ENCODE assay signal across 10 mouse cellular contexts in genomic region chr6:30617959-30618590, GRCm38 (mm10). TPM values are rescaled to one million over a fixed set of nuclear protein-coding genes. Genes with fewer than 3 reads are reported as not detected.
DNase-seq lines count a peak whose midpoint lies in the region; ATAC-seq and TF ChIP-seq lines count a peak whose summit lies in the region.
"Had no signal": no experiment of that assay in that cellular context is flagged by ENCODE, and none has a peak within 500 bp of the region (broad histone marks: within the 10 kb centered on the region; RNA-seq: fewer than 3 reads in every experiment).

No protein-coding gene starts in this region.

- H3K36me3 ChIP-seq in forebrain, embryonic 16.5 days (ENCODE audit: control insufficient read depth, insufficient read depth) = no peaks in the 10 kb centered on the region
- H3K36me3 ChIP-seq in midbrain, embryonic 16.5 days (ENCODE audit: control insufficient read depth, insufficient read depth, low read length) = no peaks in the 10 kb centered on the region
- H3K36me3 ChIP-seq: liver, embryonic 13.5 days had no signal

- H3K4me2 ChIP-seq in forebrain, embryonic 16.5 days (ENCODE audit: low read length) = peak overlapping the region; percentile 51
- H3K4me2 ChIP-seq in midbrain, embryonic 16.5 days (ENCODE audit: low read length) = peak overlapping the region; percentile 63
- H3K4me2 ChIP-seq: liver, embryonic 13.5 days had no signal

- peaks cover 41% of the 10 kb centered on the region for H3K4me1 ChIP-seq in forebrain, embryonic 16.5 days (replicated peaks; ENCODE audit: control insufficient read depth, insufficient read depth, low read length)
- peaks cover 32% of the 10 kb centered on the region for H3K4me1 ChIP-seq in midbrain, embryonic 16.5 days (ENCODE audit: control insufficient read depth, insufficient read depth, low read length)

- peak overlapping the region; percentile 48 for H3K27ac ChIP-seq in gastrocnemius, adult 2 months
- H3K27ac ChIP-seq in forebrain, embryonic 16.5 days (ENCODE audit: low read length) = peak overlapping the region; percentile 69
- H3K27ac ChIP-seq in midbrain, embryonic 16.5 days (ENCODE audit: low read length) = peak overlapping the region; percentile 87
- H3K27ac ChIP-seq: liver, embryonic 13.5 days had no signal

- H3K4me3 ChIP-seq in gastrocnemius, adult 2 months = peak overlapping the region; percentile 51
- peak overlapping the region; percentile 37 for H3K4me3 ChIP-seq in forebrain, embryonic 16.5 days (replicated peaks; ENCODE audit: low read length)
- peak overlapping the region; percentile 19 for H3K4me3 ChIP-seq in midbrain, embryonic 16.5 days (ENCODE audit: low read depth, low read length)
- H3K4me3 ChIP-seq: liver, embryonic 13.5 days had no signal

- no peak for DNase-seq in gastrocnemius, adult 2 months
- no peak for DNase-seq in gastrocnemius, postnatal 4 days (ENCODE audit: low spot score in 2 of 2)
- DNase-seq in NIH3T3 (ENCODE audit: low read depth) = peak; percentile 23
- peak; percentile 66 for DNase-seq in layer of hippocampus, postnatal 10 days (ENCODE audit: low spot score in 2 of 2)
- DNase-seq in urinary bladder, adult 2 months (ENCODE audit: low spot score) = no peak
- no peak for DNase-seq in gastrocnemius, postnatal 25 days
- DNase-seq: liver, embryonic 13.5 days had no signal

- intact Hi-C loops in gastrocnemius, adult 2 months (cut with DNase I) = no loop called here

- H3K27me3 ChIP-seq in forebrain, embryonic 16.5 days (replicated peaks; ENCODE audit: control insufficient read depth, insufficient read depth, low read length) = no peaks in the 10 kb centered on the region
- H3K27me3 ChIP-seq in midbrain, embryonic 16.5 days (ENCODE audit: control insufficient read depth, insufficient read depth, low read depth, low read length) = no peaks in the 10 kb centered on the region

- no peaks in the 10 kb centered on the region for H3K9me3 ChIP-seq in forebrain, embryonic 16.5 days (ENCODE audit: control insufficient read depth, low read length)
- no peaks in the 10 kb centered on the region for H3K9me3 ChIP-seq in midbrain, embryonic 16.5 days (replicated peaks; ENCODE audit: control insufficient read depth, low read length, poor library complexity, severe bottlenecking)
- H3K9me3 ChIP-seq: liver, embryonic 13.5 days had no signal

- H3K9ac ChIP-seq in forebrain, embryonic 16.5 days (replicated peaks; ENCODE audit: low read depth, low read length) = peak overlapping the region; percentile 48
- peak overlapping the region; percentile 49 for H3K9ac ChIP-seq in midbrain, embryonic 16.5 days (ENCODE audit: low read depth, low read length)
- H3K9ac ChIP-seq: liver, embryonic 13.5 days had no signal

- TF ChIP-seq CTCF in gastrocnemius, adult 2 months (IDR thresholded peaks at IDR 0.05) = no peak

- peak; percentile 96 for ATAC-seq in forebrain, embryonic 16.5 days
- peak; percentile 93 for ATAC-seq in midbrain, embryonic 16.5 days

- whole genome bisulfite sequencing in forebrain, embryonic 16.5 days = 3% methylated on average over 18 of the region's 18 CpGs
- 2% methylated on average over 18 of the region's 18 CpGs for WGBS in midbrain, embryonic 16.5 days

RNA-seq across cellular contexts. Expression of gene Cpa5, which starts 7.3 kb away (rescaled TPM):
- not detected for total RNA-seq in gastrocnemius, adult 2 months (2021)
- 1 to 10 TPM; 1.6 to 1.9 TPM for total RNA-seq in gastrocnemius, postnatal 4 days (2021)
- polyA plus RNA-seq in forebrain, embryonic 16.5 days (2015; fragmentation: Nextera tagmentation; extraction: Ambion mirVana) = not detected in 2 replicates
- total RNA-seq in layer of hippocampus, postnatal 10 days (2021) = not detected
- not detected in 2 replicates for polyA plus RNA-seq in midbrain, embryonic 16.5 days (2015; fragmentation: Nextera tagmentation; extraction: Ambion mirVana)
- polyA plus RNA-seq in urinary bladder, adult 2 months (2012; rRNA removed) = 0.03 TPM in 1 of 2 replicates, not detected in the other
- total RNA-seq in gastrocnemius, postnatal 25 days (2021) = not detected
- total RNA-seq: MEL had no signal
- polyA plus RNA-seq: liver, embryonic 13.5 days had no signal

RNA-seq across cellular contexts. Expression of gene Cpa1, which starts 20.9 kb away (rescaled TPM):
- total RNA-seq in gastrocnemius, adult 2 months (2021) = not detected
- total RNA-seq in gastrocnemius, postnatal 4 days (2021) = under 1 TPM; 0.44 to 0.64 TPM
- 0.56 and 0.66 TPM in 2 replicates for polyA plus RNA-seq in forebrain, embryonic 16.5 days (2015; fragmentation: Nextera tagmentation; extraction: Ambion mirVana)
- not detected for total RNA-seq in layer of hippocampus, postnatal 10 days (2021)
- 0.90 and 0.91 TPM in 2 replicates for polyA plus RNA-seq in midbrain, embryonic 16.5 days (2015; fragmentation: Nextera tagmentation; extraction: Ambion mirVana)
- polyA plus RNA-seq in urinary bladder, adult 2 months (2012; rRNA removed) = 0.15 and 0.47 TPM in 2 replicates
- total RNA-seq in gastrocnemius, postnatal 25 days (2021) = not detected
- total RNA-seq: MEL had no signal

RNA-seq across cellular contexts. Expression of gene Cpa4, which starts 49.9 kb away (rescaled TPM):
- not detected for total RNA-seq in gastrocnemius, adult 2 months (2021)
- total RNA-seq in gastrocnemius, postnatal 4 days (2021) = 1 to 10 TPM; 1.7 to 2.0 TPM
- polyA plus RNA-seq in forebrain, embryonic 16.5 days (2015; fragmentation: Nextera tagmentation; extraction: Ambion mirVana) = 1.0 and 1.6 TPM in 2 replicates
- total RNA-seq in layer of hippocampus, postnatal 10 days (2021) = not detected
- polyA plus RNA-seq in midbrain, embryonic 16.5 days (2015; fragmentation: Nextera tagmentation; extraction: Ambion mirVana) = 1.0 and 1.4 TPM in 2 replicates
- not detected in 2 replicates for polyA plus RNA-seq in urinary bladder, adult 2 months (2012; rRNA removed)
- total RNA-seq in gastrocnemius, postnatal 25 days (2021) = not detected
- total RNA-seq: MEL had no signal

Comparison
In these comparisons a context has a peak if more than half of its experiments do, and no peak if none do; other contexts are left out.
1. DNase-seq: peak in NIH3T3 (single experiment) and layer of hippocampus, postnatal 10 days (2 of 2); none in gastrocnemius, adult 2 months (single experiment), gastrocnemius, postnatal 4 days (0 of 2), urinary bladder, adult 2 months (single experiment) and gastrocnemius, postnatal 25 days (single experiment).
2. Peak in every context shown above with its lines, with median percentiles within 50 percentile points of each other: H3K27ac ChIP-seq and H3K4me3 ChIP-seq.